Mouse (Mus musculus): ENCODE measurements at regions not wholly inside any gene's neighbourhood (a gene's known extent, or its start where the extent isn't known, plus 50 kb on each side); places are given as distances from the start of the nearest gene placed in this dataset.

DNA sequence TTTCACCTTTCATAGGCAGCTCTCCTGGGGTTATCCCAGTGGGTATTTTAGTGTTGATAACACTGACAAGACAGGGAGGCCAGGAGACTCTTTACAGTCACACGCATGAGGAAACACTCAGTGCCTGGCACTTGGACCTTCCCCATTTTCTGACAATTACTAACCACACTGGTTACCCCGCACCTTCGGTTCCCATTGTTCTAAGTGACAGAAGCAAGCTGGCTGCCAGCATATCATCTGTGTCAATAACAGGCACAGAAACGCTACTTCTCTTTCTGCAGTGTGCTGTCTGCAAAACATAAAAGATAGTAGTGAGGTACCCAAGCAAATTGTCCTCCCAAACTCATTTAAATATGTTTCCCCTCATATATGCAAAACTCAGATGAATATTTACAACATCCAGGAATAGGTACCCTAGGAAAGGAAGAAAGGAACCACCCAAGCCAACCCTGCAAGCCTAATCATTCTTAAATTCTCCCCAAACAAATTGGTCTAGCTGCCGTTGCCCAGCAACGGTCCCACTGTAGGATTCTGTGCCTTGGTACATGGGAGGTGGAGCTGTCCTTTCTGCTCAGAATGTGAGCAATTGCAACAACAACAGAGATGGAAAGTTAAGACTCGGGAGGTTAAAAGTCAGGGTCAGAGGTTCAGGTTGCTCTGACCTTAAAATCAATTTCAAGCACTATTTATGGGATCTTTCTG, 419.0 kb upstream of the Nrp1 start:
- H3K79me2 ChIP-seq (ENCODE audit: control insufficient read depth, insufficient read depth), result no peaks in the 10 kb centered on the region

DNA sequence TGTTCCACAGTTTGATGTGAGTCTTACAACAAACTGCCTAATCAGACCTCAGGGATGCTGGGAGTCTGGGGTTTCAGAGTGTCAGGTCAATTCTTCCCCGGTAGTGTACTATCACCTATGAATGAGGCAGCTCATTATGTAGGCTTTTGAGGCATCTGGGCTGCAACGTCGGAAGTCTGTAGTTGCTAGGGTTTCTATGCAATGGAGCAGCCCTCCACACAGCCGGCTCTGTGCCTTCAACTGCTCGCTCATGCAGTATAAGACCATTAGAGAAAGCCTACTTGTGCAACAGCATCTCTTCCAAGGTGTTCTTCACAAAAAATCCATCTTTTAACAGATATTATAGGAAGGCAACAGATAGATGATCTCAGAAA, 418.4 kb upstream of the Nrp1 start:
- H3K4me2 ChIP-seq (ENCODE audit: low read depth), result no peak overlapping the region
- TF ChIP-seq MYOG (IDR thresholded peaks at IDR 0.05; ENCODE audit: control insufficient read depth in 1 of 3, insufficient read depth in 1 of 3, insufficient read length in 2 of 3, low read depth in 2 of 3) (no peak), MYOD1 (IDR thresholded peaks at IDR 0.05; ENCODE audit: control insufficient read depth in 1 of 3, insufficient read length in 2 of 3, low read depth in 2 of 3) (no peak)
- no peak overlapping the region for H3ac ChIP-seq (ENCODE audit: control insufficient read depth, insufficient read length)
- no peaks in the 10 kb centered on the region for H3K36me3 ChIP-seq (ENCODE audit: control insufficient read depth, insufficient read depth)
- H3K79me2 ChIP-seq (ENCODE audit: control insufficient read depth, insufficient read depth), result no peaks in the 10 kb centered on the region
- H3K27me3 ChIP-seq (ENCODE audit: control insufficient read depth, insufficient read depth, insufficient read length), result no peaks in the 10 kb centered on the region
- no peak overlapping the region for H3K4me3 ChIP-seq

More for the DNA sequence above, 419.0 kb upstream of the Nrp1 start:
- no peak overlapping the region for H3ac ChIP-seq (ENCODE audit: control insufficient read depth, insufficient read length)
- H3K4me3 ChIP-seq, result no peak overlapping the region
- TF ChIP-seq MYOG (IDR thresholded peaks at IDR 0.05; ENCODE audit: control insufficient read depth in 1 of 3, insufficient read depth in 1 of 3, insufficient read length in 2 of 3, low read depth in 2 of 3) (no peak), USF1 (IDR thresholded peaks at IDR 0.05; ENCODE audit: low read depth) (no peak), CEBPB (IDR thresholded peaks at IDR 0.05; ENCODE audit: insufficient read depth, poor library complexity, severe bottlenecking) (no peak), TCF3 (IDR thresholded peaks at IDR 0.05; ENCODE audit: insufficient read length, low read depth) (no peak), SRF (IDR thresholded peaks at IDR 0.05; ENCODE audit: control insufficient read depth, insufficient read length, low read depth) (no peak), E2F4 (IDR thresholded peaks at IDR 0.05; ENCODE audit: insufficient read depth) (no peak), POLR2AphosphoS2 (IDR thresholded peaks at IDR 0.05; ENCODE audit: insufficient read length, low read depth) (no peak), REST (IDR thresholded peaks at IDR 0.05; ENCODE audit: insufficient read depth, insufficient read length) (no peak), MYOD1 (IDR thresholded peaks at IDR 0.05; ENCODE audit: control insufficient read depth in 1 of 3, insufficient read length in 2 of 3, low read depth in 2 of 3) (no peak), POLR2A (IDR thresholded peaks at IDR 0.05; ENCODE audit: insufficient read length, low read depth) (no peak), MAX (IDR thresholded peaks at IDR 0.05; ENCODE audit: low read depth) (no peak), TCF12 (IDR thresholded peaks at IDR 0.05; ENCODE audit: insufficient read depth, poor library complexity, severe bottlenecking) (no peak)
- H3K4me2 ChIP-seq (ENCODE audit: low read depth), result no peak overlapping the region
- H3K36me3 ChIP-seq (ENCODE audit: control insufficient read depth, insufficient read depth), result no peaks in the 10 kb centered on the region
- H3K27me3 ChIP-seq (ENCODE audit: control insufficient read depth, insufficient read depth, insufficient read length), result no peaks in the 10 kb centered on the region

DNA sequence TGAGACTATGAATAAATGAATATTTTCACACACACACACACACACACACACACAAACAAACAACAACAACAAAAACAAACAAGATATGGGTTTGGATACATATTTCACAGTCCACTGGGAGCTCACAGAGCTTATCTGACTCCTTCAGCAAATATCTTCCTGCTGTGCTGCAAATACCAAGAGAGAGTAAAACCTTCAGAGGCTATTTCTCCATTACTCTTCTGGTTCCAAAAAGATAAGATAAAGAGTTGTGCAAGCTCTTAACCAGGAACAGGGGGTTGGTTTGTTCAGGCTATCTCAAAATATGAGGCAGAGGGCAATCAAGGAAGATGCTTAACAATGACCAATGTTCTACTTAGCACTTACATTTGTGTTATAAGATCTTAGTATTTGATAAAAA, 416.1 kb upstream of the Nrp1 start:
- Histone ChIP-seq H3K27me3 (ENCODE audit: control insufficient read depth, insufficient read depth, insufficient read length) (no peaks in the 10 kb centered on the region), H3K4me3 (no peak overlapping the region), H3K4me2 (ENCODE audit: low read depth) (no peak overlapping the region), H3K36me3 (ENCODE audit: control insufficient read depth, insufficient read depth) (no peaks in the 10 kb centered on the region), H3ac (ENCODE audit: control insufficient read depth, insufficient read length) (no peak overlapping the region), H3K79me2 (ENCODE audit: control insufficient read depth, insufficient read depth) (no peaks in the 10 kb centered on the region)
- TF ChIP-seq REST (IDR thresholded peaks at IDR 0.05; ENCODE audit: insufficient read depth, insufficient read length) (no peak), MYOG (IDR thresholded peaks at IDR 0.05; ENCODE audit: control insufficient read depth in 1 of 3, insufficient read depth in 1 of 3, insufficient read length in 2 of 3, low read depth in 2 of 3) (no peak), TCF12 (IDR thresholded peaks at IDR 0.05; ENCODE audit: insufficient read depth, poor library complexity, severe bottlenecking) (no peak), MAX (IDR thresholded peaks at IDR 0.05; ENCODE audit: low read depth) (no peak)

DNA sequence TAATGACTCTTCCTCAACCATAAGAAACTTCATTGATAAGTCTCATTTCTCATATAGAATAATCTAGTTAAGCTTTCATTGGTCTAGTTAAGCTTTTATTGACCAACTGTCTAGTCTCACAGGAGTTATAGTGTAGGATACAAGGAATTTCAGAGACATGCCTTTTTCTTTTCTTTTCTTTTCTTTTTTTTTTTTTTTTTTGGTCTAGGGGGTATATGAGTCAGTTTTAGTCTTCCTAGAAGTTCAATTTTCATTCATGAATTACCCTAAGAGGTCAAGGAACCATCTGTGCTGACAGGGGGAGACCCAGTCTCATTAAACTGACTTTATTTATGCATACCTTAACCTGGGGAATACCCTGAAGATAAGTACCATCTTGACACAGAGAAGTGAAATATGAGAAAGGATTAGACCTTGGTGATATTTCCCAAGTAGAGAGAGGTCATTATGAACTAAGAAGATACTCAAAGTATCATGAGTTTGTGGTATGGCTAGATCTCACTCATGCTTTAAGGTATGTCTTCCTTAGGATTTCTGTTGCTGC, 413.4 kb upstream of the Nrp1 start:
- no peak overlapping the region for H3K4me3 ChIP-seq
- H3K79me2 ChIP-seq (ENCODE audit: control insufficient read depth, insufficient read depth), result no peaks in the 10 kb centered on the region
- no peak overlapping the region for H3K4me2 ChIP-seq (ENCODE audit: low read depth)
- no peak overlapping the region for H3ac ChIP-seq (ENCODE audit: control insufficient read depth, insufficient read length)
- H3K27me3 ChIP-seq (ENCODE audit: control insufficient read depth, insufficient read depth, insufficient read length), result no peaks in the 10 kb centered on the region
- no peaks in the 10 kb centered on the region for H3K36me3 ChIP-seq (ENCODE audit: control insufficient read depth, insufficient read depth)
- TF ChIP-seq CEBPB (IDR thresholded peaks at IDR 0.05; ENCODE audit: insufficient read depth, poor library complexity, severe bottlenecking), result no peak
- no peak for TF ChIP-seq SRF (IDR thresholded peaks at IDR 0.05; ENCODE audit: control insufficient read depth, insufficient read length, low read depth)
- TF ChIP-seq POLR2A (IDR thresholded peaks at IDR 0.05; ENCODE audit: insufficient read length, low read depth), result no peak
- no peak for TF ChIP-seq MYOD1 (IDR thresholded peaks at IDR 0.05; ENCODE audit: control insufficient read depth in 1 of 3, insufficient read length in 2 of 3, low read depth in 2 of 3)
- no peak for TF ChIP-seq POLR2AphosphoS2 (IDR thresholded peaks at IDR 0.05; ENCODE audit: insufficient read length, low read depth)
- no peak for TF ChIP-seq MAX (IDR thresholded peaks at IDR 0.05; ENCODE audit: low read depth)
- TF ChIP-seq TCF3 (IDR thresholded peaks at IDR 0.05; ENCODE audit: insufficient read length, low read depth), result no peak
- no peak for TF ChIP-seq TCF12 (IDR thresholded peaks at IDR 0.05; ENCODE audit: insufficient read depth, poor library complexity, severe bottlenecking)
- no peak for TF ChIP-seq USF1 (IDR thresholded peaks at IDR 0.05; ENCODE audit: low read depth)
- no peak for TF ChIP-seq MYOG (IDR thresholded peaks at IDR 0.05; ENCODE audit: control insufficient read depth in 1 of 3, insufficient read depth in 1 of 3, insufficient read length in 2 of 3, low read depth in 2 of 3)
- no peak for TF ChIP-seq E2F4 (IDR thresholded peaks at IDR 0.05; ENCODE audit: insufficient read depth)
- TF ChIP-seq REST (IDR thresholded peaks at IDR 0.05; ENCODE audit: insufficient read depth, insufficient read length), result no peak

DNA sequence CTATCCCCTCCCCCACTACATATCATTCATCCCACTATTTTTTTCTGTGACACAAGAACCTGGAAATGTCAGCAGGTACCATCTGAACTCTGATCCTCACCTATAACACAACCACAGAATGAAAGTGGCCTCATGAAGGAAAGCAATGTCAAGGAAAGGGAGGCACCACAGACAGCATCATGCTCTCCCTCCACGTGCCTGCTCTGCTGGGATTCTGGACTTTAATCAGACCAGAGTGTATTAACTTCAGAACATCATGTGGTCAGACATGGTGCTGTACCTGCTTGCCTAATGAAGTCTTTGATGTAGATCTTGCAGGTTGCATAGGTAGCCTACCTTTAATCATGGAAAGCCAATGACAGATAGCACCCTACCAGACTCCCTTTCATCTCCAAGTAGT, 400.8 kb upstream of the Nrp1 start:
- no peak overlapping the region for H3K4me3 ChIP-seq
- no peak overlapping the region for H3ac ChIP-seq (ENCODE audit: control insufficient read depth, insufficient read length)
- no peaks in the 10 kb centered on the region for H3K27me3 ChIP-seq (ENCODE audit: control insufficient read depth, insufficient read depth, insufficient read length)
- no peak overlapping the region for H3K4me2 ChIP-seq (ENCODE audit: low read depth)
- TF ChIP-seq REST (IDR thresholded peaks at IDR 0.05; ENCODE audit: insufficient read depth, insufficient read length) (no peak), MYOG (IDR thresholded peaks at IDR 0.05; ENCODE audit: control insufficient read depth in 1 of 3, insufficient read depth in 1 of 3, insufficient read length in 2 of 3, low read depth in 2 of 3) (no peak), MYOD1 (IDR thresholded peaks at IDR 0.05; ENCODE audit: control insufficient read depth in 1 of 3, insufficient read length in 2 of 3, low read depth in 2 of 3) (no peak), TCF12 (IDR thresholded peaks at IDR 0.05; ENCODE audit: insufficient read depth, poor library complexity, severe bottlenecking) (no peak), E2F4 (IDR thresholded peaks at IDR 0.05; ENCODE audit: insufficient read depth) (no peak), TCF3 (IDR thresholded peaks at IDR 0.05; ENCODE audit: insufficient read length, low read depth) (no peak), POLR2AphosphoS2 (IDR thresholded peaks at IDR 0.05; ENCODE audit: insufficient read length, low read depth) (no peak), POLR2A (IDR thresholded peaks at IDR 0.05; ENCODE audit: insufficient read length, low read depth) (no peak), SRF (IDR thresholded peaks at IDR 0.05; ENCODE audit: control insufficient read depth, insufficient read length, low read depth) (no peak), MAX (IDR thresholded peaks at IDR 0.05; ENCODE audit: low read depth) (no peak), USF1 (IDR thresholded peaks at IDR 0.05; ENCODE audit: low read depth) (no peak), CEBPB (IDR thresholded peaks at IDR 0.05; ENCODE audit: insufficient read depth, poor library complexity, severe bottlenecking) (no peak)
- no peaks in the 10 kb centered on the region for H3K36me3 ChIP-seq (ENCODE audit: control insufficient read depth, insufficient read depth)
- H3K79me2 ChIP-seq (ENCODE audit: control insufficient read depth, insufficient read depth), result no peaks in the 10 kb centered on the region

Data from myocyte (in vitro differentiated cells).